Mouse (Mus musculus): ENCODE data around the gene Ifngr1. TPM values are rescaled to one million over a fixed set of nuclear protein-coding genes. Genes with fewer than 3 reads are reported as not detected.

Gene Ifngr1
- total RNA-seq, 2 experiments from 2014 or later: 31.6 to 34.7 TPM

DNA sequence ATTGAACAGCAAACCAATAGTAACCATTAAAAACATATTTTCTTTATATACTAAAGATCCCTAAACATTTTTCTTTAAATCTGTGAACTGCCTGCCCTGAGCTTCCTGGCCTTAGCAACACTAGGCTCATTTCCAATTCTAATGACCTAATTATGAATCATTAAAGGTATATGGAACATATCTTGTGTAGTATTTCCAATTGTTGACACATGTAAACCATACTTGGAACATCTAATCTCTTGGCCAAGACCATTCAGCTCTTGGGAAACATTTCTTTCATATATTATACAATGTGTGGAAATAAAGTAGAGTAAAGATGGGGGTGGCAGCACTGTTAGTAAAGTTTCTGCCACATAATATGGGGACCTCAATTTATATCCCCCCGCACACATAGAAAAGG lies 47.9 kb downstream of the Ifngr1 start:
- no peak for DNase-seq

DNA sequence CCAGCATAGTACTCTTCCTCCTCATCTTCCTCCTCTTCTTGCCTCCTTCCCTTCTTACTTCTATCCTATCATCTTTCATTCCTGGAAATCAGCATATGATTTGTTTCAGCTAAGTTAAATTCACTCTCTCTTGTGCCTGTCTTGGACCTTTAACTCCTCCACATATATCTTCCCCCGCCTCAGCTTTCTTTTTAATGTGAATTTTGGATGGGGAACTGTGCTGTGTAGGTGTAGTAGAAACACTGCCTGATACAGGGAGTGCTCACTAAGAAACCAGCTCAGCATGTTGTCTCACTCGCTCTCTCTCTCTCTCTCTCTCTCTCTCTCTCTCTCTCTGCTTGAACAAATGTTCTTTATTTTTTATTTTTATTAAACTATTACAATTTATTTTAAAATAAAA lies 53.4 kb downstream of the Ifngr1 start:
- no peak for DNase-seq

DNA sequence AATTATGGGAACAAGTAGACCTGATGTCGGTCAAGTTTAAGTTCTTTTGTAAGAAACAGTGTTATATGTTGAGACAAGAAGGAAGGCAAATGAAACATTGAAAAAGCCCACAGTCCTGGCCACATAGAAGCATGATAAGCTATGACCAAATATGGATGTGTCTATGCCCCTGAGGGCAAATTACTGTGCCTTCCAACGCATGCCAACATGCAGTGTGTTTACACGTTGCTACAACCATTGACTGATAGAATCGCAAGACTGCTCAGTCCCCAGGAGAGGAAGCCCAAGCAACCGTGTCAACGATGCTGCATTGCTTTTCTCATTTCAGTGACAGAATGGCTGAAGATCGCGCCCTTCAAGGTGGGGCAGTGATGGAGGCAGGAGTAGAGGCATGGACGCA lies 65.7 kb downstream of the Ifngr1 start:
- DNase-seq: no peak

Other genes with a start within 250 kb of the Ifngr1 start
- gene Olig3, start 235.4 kb upstream of the Ifngr1 start, total RNA-seq (2021): not detected
- gene Il22ra2, start 30.0 kb downstream of the Ifngr1 start, total RNA-seq (2021): not detected
- gene Il20ra, start 120.6 kb downstream of the Ifngr1 start, total RNA-seq (2021): not detected

All from gastrocnemius, postnatal 10 days (tissue).